17 mouse cellular contexts compared by ENCODE assay signal in genomic region chr17:64060529-64060928, GRCm38 (mm10).
DNase-seq lines count a peak whose midpoint lies in the region; ATAC-seq and TF ChIP-seq lines count a peak whose summit lies in the region.
"Had no signal": no experiment of that assay in that cellular context is flagged by ENCODE, and none has a peak within 500 bp of the region (broad histone marks: within the 10 kb centered on the region; RNA-seq: fewer than 3 reads in every experiment).

No protein-coding gene starts in this region.

- H3K4me3 ChIP-seq in heart, embryonic 12.5 days = no peak overlapping the region
- H3K4me3 ChIP-seq in heart, adult 2 months = no peak overlapping the region
- no peak overlapping the region for H3K4me3 ChIP-seq in lung, embryonic 14.5 days (ENCODE audit: low read depth, low read length)
- no peak overlapping the region for H3K4me3 ChIP-seq in stomach, embryonic 15.5 days (replicated peaks)
- H3K4me3 ChIP-seq in forebrain, embryonic 12.5 days (replicated peaks) = no peak overlapping the region
- H3K4me3 ChIP-seq: forebrain, embryonic 13.5 days; hindbrain, embryonic 10.5 days; limb, embryonic 15.5 days; neural tube, embryonic 13.5 days had no signal

- no peaks in the 10 kb centered on the region for H3K9me3 ChIP-seq in heart, embryonic 12.5 days (replicated peaks)
- H3K9me3 ChIP-seq in lung, embryonic 14.5 days (ENCODE audit: low read depth, low read length) = no peaks in the 10 kb centered on the region
- no peaks in the 10 kb centered on the region for H3K9me3 ChIP-seq in stomach, embryonic 15.5 days
- no peaks in the 10 kb centered on the region for H3K9me3 ChIP-seq in forebrain, embryonic 12.5 days
- H3K9me3 ChIP-seq: forebrain, embryonic 13.5 days; G1E; hindbrain, embryonic 10.5 days; limb, embryonic 15.5 days; neural tube, embryonic 13.5 days had no signal

- no peaks in the 10 kb centered on the region for H3K36me3 ChIP-seq in heart, embryonic 12.5 days
- peaks cover 3% of the 10 kb centered on the region for H3K36me3 ChIP-seq in heart, adult 2 months (ENCODE audit: control insufficient read depth, insufficient read depth, low read length)
- no peaks in the 10 kb centered on the region for H3K36me3 ChIP-seq in lung, embryonic 14.5 days (ENCODE audit: insufficient read depth)
- no peaks in the 10 kb centered on the region for H3K36me3 ChIP-seq in stomach, embryonic 15.5 days
- H3K36me3 ChIP-seq in forebrain, embryonic 12.5 days (replicated peaks) = no peaks in the 10 kb centered on the region
- H3K36me3 ChIP-seq: hindbrain, embryonic 10.5 days; limb, embryonic 15.5 days; neural tube, embryonic 13.5 days had no signal

- H3K4me2 ChIP-seq in heart, embryonic 12.5 days = no peak overlapping the region
- no peak overlapping the region for H3K4me2 ChIP-seq in lung, embryonic 14.5 days
- no peak overlapping the region for H3K4me2 ChIP-seq in stomach, embryonic 15.5 days
- H3K4me2 ChIP-seq in forebrain, embryonic 12.5 days = no peak overlapping the region
- H3K4me2 ChIP-seq: forebrain, embryonic 13.5 days; limb, embryonic 15.5 days; neural tube, embryonic 13.5 days had no signal

- H3K9ac ChIP-seq in heart, embryonic 12.5 days = no peak overlapping the region
- no peak overlapping the region for H3K9ac ChIP-seq in heart, adult 2 months (ENCODE audit: low read depth, low read length)
- no peak overlapping the region for H3K9ac ChIP-seq in lung, embryonic 14.5 days
- no peak overlapping the region for H3K9ac ChIP-seq in stomach, embryonic 15.5 days
- no peak overlapping the region for H3K9ac ChIP-seq in forebrain, embryonic 12.5 days
- H3K9ac ChIP-seq: forebrain, embryonic 13.5 days; limb, embryonic 15.5 days; neural tube, embryonic 13.5 days had no signal

- TF ChIP-seq POLR2A in heart, adult 2 months (IDR thresholded peaks at IDR 0.05; ENCODE audit: insufficient read depth, low read depth, low read length) = no peak

- no peak for TF ChIP-seq CTCF in heart, adult 2 months (IDR thresholded peaks at IDR 0.05)
- no peak for TF ChIP-seq CTCF in lung, embryonic 14.5 days (IDR thresholded peaks at IDR 0.05; ENCODE audit: low read depth)

- intact Hi-C loops in heart, adult 2 months (cut with DNase I) = no loop called here

- H3K27ac ChIP-seq in heart, embryonic 12.5 days (ENCODE audit: poor library complexity, severe bottlenecking) = no peak overlapping the region
- H3K27ac ChIP-seq in heart, adult 2 months = no peak overlapping the region
- no peak overlapping the region for H3K27ac ChIP-seq in lung, embryonic 14.5 days (ENCODE audit: low read depth)
- no peak overlapping the region for H3K27ac ChIP-seq in stomach, embryonic 15.5 days
- H3K27ac ChIP-seq in forebrain, embryonic 12.5 days = no peak overlapping the region
- H3K27ac ChIP-seq: forebrain, embryonic 13.5 days; hindbrain, embryonic 10.5 days; limb, embryonic 15.5 days; neural tube, embryonic 13.5 days had no signal

- peak; percentile 61 for ATAC-seq in heart, embryonic 12.5 days (ENCODE audit: insufficient number of reproducible peaks, low FRiP score)
- ATAC-seq in lung, embryonic 14.5 days (ENCODE audit: insufficient read depth) = no peak; the same call in 1 of the 2 replicates
- peak; percentile 77; the same call in 1 of the 2 replicates for ATAC-seq in stomach, embryonic 15.5 days (ENCODE audit: insufficient read depth, low FRiP score, low read depth)
- no peak for ATAC-seq in forebrain, embryonic 12.5 days (ENCODE audit: low FRiP score)
- ATAC-seq: forebrain, embryonic 13.5 days; inflammation-experienced regulatory T-cells, adult 6 months had no signal

- no peak for DNase-seq in heart, adult 2 months
- DNase-seq in lung, embryonic 14.5 days = peak; percentile 26
- DNase-seq in lung, postnatal 14 days = no peak
- peak; percentile 7 for DNase-seq in fibroblast of lung, adult 2 months (ENCODE audit: low read depth)
- DNase-seq in right cerebral cortex, postnatal 10 days (ENCODE audit: low spot score in 2 of 2) = no peak
- DNase-seq: cerebellum, adult 9-10 months; lung, adult 2 months; thymus, postnatal 14 days had no signal

- H3K4me1 ChIP-seq in heart, embryonic 12.5 days (replicated peaks) = peaks cover 8% of the 10 kb centered on the region
- peaks cover 4% of the 10 kb centered on the region for H3K4me1 ChIP-seq in heart, adult 2 months (ENCODE audit: control insufficient read depth, insufficient read depth, low read length)
- no peaks in the 10 kb centered on the region for H3K4me1 ChIP-seq in lung, embryonic 14.5 days (ENCODE audit: insufficient read depth)
- H3K4me1 ChIP-seq in stomach, embryonic 15.5 days = no peaks in the 10 kb centered on the region
- no peaks in the 10 kb centered on the region for H3K4me1 ChIP-seq in forebrain, embryonic 12.5 days
- H3K4me1 ChIP-seq: forebrain, embryonic 13.5 days; limb, embryonic 15.5 days; neural tube, embryonic 13.5 days had no signal

- TF ChIP-seq EP300 in heart, adult 2 months (IDR thresholded peaks at IDR 0.05; ENCODE audit: insufficient read depth, low read depth, low read length) = no peak

- no peaks in the 10 kb centered on the region for H3K79me2 ChIP-seq in heart, adult 2 months (replicated peaks; ENCODE audit: control insufficient read depth, insufficient read depth, low read length)

- H3K27me3 ChIP-seq in heart, embryonic 12.5 days (replicated peaks) = no peaks in the 10 kb centered on the region
- H3K27me3 ChIP-seq in heart, adult 2 months (ENCODE audit: control insufficient read depth, insufficient read depth, low read length) = no peaks in the 10 kb centered on the region
- H3K27me3 ChIP-seq in lung, embryonic 14.5 days (ENCODE audit: insufficient read depth, low read length) = no peaks in the 10 kb centered on the region
- H3K27me3 ChIP-seq in stomach, embryonic 15.5 days (replicated peaks) = no peaks in the 10 kb centered on the region
- no peaks in the 10 kb centered on the region for H3K27me3 ChIP-seq in forebrain, embryonic 12.5 days
- H3K27me3 ChIP-seq: forebrain, embryonic 13.5 days; limb, embryonic 15.5 days; neural tube, embryonic 13.5 days had no signal

Comparison
In these comparisons a context has a peak if more than half of its experiments do, and no peak if none do; other contexts are left out.
1. DNase-seq: peak in lung, embryonic 14.5 days (single experiment) and fibroblast of lung, adult 2 months (single experiment); none in heart, adult 2 months (0 of 2), lung, postnatal 14 days (single experiment) and right cerebral cortex, postnatal 10 days (0 of 2).
2. ATAC-seq: peak in heart, embryonic 12.5 days (single experiment) and stomach, embryonic 15.5 days (single experiment); none in lung, embryonic 14.5 days (single experiment) and forebrain, embryonic 12.5 days (single experiment).